Mouse (Mus musculus) lung, adult 2 months (tissue): Measurements from ENCODE around the gene Mical3.

Experiments
- CTCF ChIP-seq: fragments of 200-500 bp; IDR thresholded peaks from 2 replicates; pipeline ENCODE4 v1.5.1; 2011; ENCODE audit warnings: mild to moderate bottlenecking, low read length, control low read depth; ENCODE audit not compliant: insufficient read depth
- POLR2A ChIP-seq: fragments of 200-500 bp; IDR thresholded peaks from 2 replicates; pipeline ENCODE4 v1.6.1; 2011; ENCODE audit warnings: low read depth, mild to moderate bottlenecking, control low read depth, low read length, borderline replicate concordance; ENCODE audit errors: extremely low read depth

GRCm38 (mm10) chr6:121144066-121144465, 13.3 kb upstream of the Mical3 start:
- TF ChIP-seq CTCF: no peak
- no peak for TF ChIP-seq POLR2A
